Comparison of ENCODE assay signal across 17 mouse cellular contexts in the genomic region with DNA sequence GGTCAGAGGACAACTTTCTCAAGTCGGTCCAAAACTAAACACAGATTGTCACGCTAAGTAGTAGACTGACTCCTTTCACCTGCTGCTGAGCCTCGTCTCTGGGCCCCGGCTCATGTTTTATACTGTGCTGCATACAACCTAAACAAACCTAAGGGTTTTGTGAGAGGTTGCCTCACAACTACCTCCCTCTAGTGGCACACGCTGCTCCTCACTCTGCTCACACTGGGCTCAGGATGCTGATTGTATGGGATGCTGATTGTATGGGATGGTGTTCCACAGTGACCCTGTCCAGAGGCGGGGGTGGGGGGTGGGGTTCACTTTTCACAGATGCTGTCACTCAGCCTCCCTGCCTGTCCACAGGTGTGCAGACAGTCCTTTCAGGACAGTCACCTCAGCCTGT. TPM values are rescaled to one million over a fixed set of nuclear protein-coding genes. Genes with fewer than 3 reads are reported as not detected.
DNase-seq lines count a peak whose midpoint lies in the region; ATAC-seq and TF ChIP-seq lines count a peak whose summit lies in the region.
"Had no signal": no experiment of that assay in that cellular context is flagged by ENCODE, and none has a peak within 500 bp of the region (broad histone marks: within the 10 kb centered on the region; RNA-seq: fewer than 3 reads in every experiment).

No protein-coding gene starts in this region.

- no peak overlapping the region for H3K4me2 ChIP-seq in forebrain, postnatal 0 days (ENCODE audit: low read depth)
- H3K4me2 ChIP-seq in forebrain, embryonic 11.5 days (ENCODE audit: low read depth, low read length, severe bottlenecking) = no peak overlapping the region
- H3K4me2 ChIP-seq: embryonic facial prominence, embryonic 15.5 days; forebrain, embryonic 12.5 days; heart, embryonic 11.5 days; limb, embryonic 13.5 days had no signal

- intact Hi-C loops in left cerebral cortex, adult 2 months (cut with DNase I) = no loop called here

- H3K27ac ChIP-seq in forebrain, postnatal 0 days (ENCODE audit: low read depth, low read length) = no peak overlapping the region
- no peak overlapping the region for H3K27ac ChIP-seq in forebrain, embryonic 11.5 days (ENCODE audit: low read depth, low read length)
- no peak overlapping the region for H3K27ac ChIP-seq in left cerebral cortex, adult 2 months
- no peak overlapping the region for H3K27ac ChIP-seq in testis, adult 2 months (ENCODE audit: control insufficient read depth, insufficient read depth, low read depth, low read length)
- H3K27ac ChIP-seq: embryonic facial prominence, embryonic 15.5 days; forebrain, embryonic 12.5 days; limb, embryonic 13.5 days had no signal

- whole genome bisulfite sequencing in forebrain, postnatal 0 days = 65% methylated on average over 6 of the region's 6 CpGs
- WGBS in forebrain, embryonic 11.5 days = 71% methylated on average over 6 of the region's 6 CpGs

- TF ChIP-seq POLR2A in testis, adult 2 months (IDR thresholded peaks at IDR 0.05; ENCODE audit: control insufficient read depth, low read depth, low read length) = no peak

- no peak overlapping the region for H3K4me3 ChIP-seq in forebrain, postnatal 0 days (ENCODE audit: low read depth, low read length)
- H3K4me3 ChIP-seq in forebrain, embryonic 11.5 days (ENCODE audit: low read depth, low read length) = no peak overlapping the region
- H3K4me3 ChIP-seq in left cerebral cortex, adult 2 months = no peak overlapping the region
- H3K4me3 ChIP-seq in testis, adult 2 months (ENCODE audit: control insufficient read depth, low read depth, low read length) = no peak overlapping the region
- H3K4me3 ChIP-seq: embryonic facial prominence, embryonic 15.5 days; forebrain, embryonic 12.5 days; limb, embryonic 13.5 days had no signal

- no peak overlapping the region for H3K9ac ChIP-seq in forebrain, postnatal 0 days
- no peak overlapping the region for H3K9ac ChIP-seq in forebrain, embryonic 11.5 days (ENCODE audit: low read length)
- H3K9ac ChIP-seq: embryonic facial prominence, embryonic 15.5 days; forebrain, embryonic 12.5 days; limb, embryonic 13.5 days had no signal

- TF ChIP-seq CTCF in forebrain, postnatal 0 days (IDR thresholded peaks at IDR 0.05; ENCODE audit: low read depth) = peak; percentile 62
- peak; percentile 34 for TF ChIP-seq CTCF in left cerebral cortex, adult 2 months (IDR thresholded peaks at IDR 0.05)
- TF ChIP-seq CTCF in testis, adult 2 months (IDR thresholded peaks at IDR 0.05; ENCODE audit: control insufficient read depth, insufficient read depth, insufficient replicate concordance, low read depth, low read length) = 0 out of 2 replicates have a peak, but pooled peaks have one; percentile 8

- H3K9me3 ChIP-seq in forebrain, postnatal 0 days (ENCODE audit: low read length) = no peaks in the 10 kb centered on the region
- no peaks in the 10 kb centered on the region for H3K9me3 ChIP-seq in forebrain, embryonic 11.5 days (ENCODE audit: control insufficient read depth, low read length)
- H3K9me3 ChIP-seq: embryonic facial prominence, embryonic 15.5 days; forebrain, embryonic 12.5 days; limb, embryonic 13.5 days had no signal

- no peaks in the 10 kb centered on the region for H3K36me3 ChIP-seq in forebrain, postnatal 0 days (ENCODE audit: insufficient read depth)
- H3K36me3 ChIP-seq in forebrain, embryonic 11.5 days (ENCODE audit: control insufficient read depth, insufficient read depth, low read length) = no peaks in the 10 kb centered on the region
- peaks cover 3% of the 10 kb centered on the region for H3K36me3 ChIP-seq in testis, adult 2 months (ENCODE audit: control insufficient read depth, insufficient read depth, low read length)

- ATAC-seq in forebrain, postnatal 0 days = peak; percentile 37
- no peak for ATAC-seq in forebrain, embryonic 11.5 days (replicated peaks; ENCODE audit: low FRiP score)

- H3K27me3 ChIP-seq in forebrain, postnatal 0 days (ENCODE audit: insufficient read depth, low read length) = no peaks in the 10 kb centered on the region
- H3K27me3 ChIP-seq in forebrain, embryonic 11.5 days (ENCODE audit: control insufficient read depth, insufficient read depth, low read length) = no peaks in the 10 kb centered on the region
- no peaks in the 10 kb centered on the region for H3K27me3 ChIP-seq in testis, adult 2 months (ENCODE audit: control insufficient read depth, insufficient read depth, low read length)
- H3K27me3 ChIP-seq: embryonic facial prominence, embryonic 15.5 days; forebrain, embryonic 12.5 days; limb, embryonic 13.5 days had no signal

- peak; percentile 43 for DNase-seq in forebrain, postnatal 0 days
- DNase-seq in forebrain, embryonic 11.5 days (ENCODE audit: low spot score) = no peak
- DNase-seq in left cerebral cortex, adult 2 months (ENCODE audit: extremely low spot score in 1 of 2, low spot score in 2 of 2) = no peak
- DNase-seq in left cerebral cortex, adult 8-10 months (ENCODE audit: low spot score in 2 of 2) = no peak
- no peak for DNase-seq in testis, postnatal 14 days (ENCODE audit: low spot score)
- DNase-seq in adrenal gland, postnatal 36 days = no peak
- DNase-seq in layer of hippocampus, adult 18-20 months (ENCODE audit: low spot score in 2 of 2) = no peak
- DNase-seq: cerebellum, adult 8-10 months; heart, postnatal 4 days; lung, adult 18-20 months; right cerebral cortex, adult 18-20 months had no signal

- H3K4me1 ChIP-seq in forebrain, postnatal 0 days (ENCODE audit: insufficient read depth) = no peaks in the 10 kb centered on the region
- H3K4me1 ChIP-seq in forebrain, embryonic 11.5 days (replicated peaks; ENCODE audit: control insufficient read depth, insufficient read depth, low read length) = 0 out of 2 replicates have a peak, but pooled peaks cover 2% of the 10 kb centered on the region
- peaks cover 10% of the 10 kb centered on the region for H3K4me1 ChIP-seq in testis, adult 2 months (ENCODE audit: control insufficient read depth, insufficient read depth, low read length)

RNA-seq across cellular contexts. Expression of a gene that starts 8.6 kb away (rescaled TPM):
- total RNA-seq in forebrain, postnatal 0 days (2014; rRNA removed) = 3.8 and 4.2 TPM in 2 replicates
- 5.6 and 7.9 TPM in 2 replicates for polyA plus RNA-seq in forebrain, postnatal 0 days (2015; fragmentation: Nextera tagmentation; extraction: Ambion mirVana)
- 15.0 and 15.6 TPM in 2 replicates for polyA plus RNA-seq in forebrain, embryonic 11.5 days (2014; fragmentation: Nextera tagmentation; extraction: Ambion mirVana)
- total RNA-seq in left cerebral cortex, adult 2 months (2021) = 10 to 100 TPM in 1 of 2 experiments, 1 to 10 TPM in 1; 6.6 to 10.2 TPM
- total RNA-seq in left cerebral cortex, adult 8-10 months (2022) = 10 to 100 TPM in 2 of 4 experiments, 1 to 10 TPM in 2; 9.1 to 13.5 (median 10.6) TPM
- 45.2 and 45.4 TPM in 2 replicates for polyA plus RNA-seq in testis, adult 2 months (2012; rRNA removed)
- total RNA-seq in adrenal gland, postnatal 36 days (2021) = 10 to 100 TPM; 76.6 to 96.6 TPM
- 1 to 10 TPM; 6.3 to 7.6 TPM for total RNA-seq in layer of hippocampus, adult 18-20 months (2021)

RNA-seq across cellular contexts. Expression of a gene that starts 40.3 kb away (rescaled TPM):
- 27.0 and 34.5 TPM in 2 replicates for total RNA-seq in forebrain, postnatal 0 days (2014; rRNA removed)
- polyA plus RNA-seq in forebrain, postnatal 0 days (2015; fragmentation: Nextera tagmentation; extraction: Ambion mirVana) = 3.6 and 7.9 TPM in 2 replicates
- polyA plus RNA-seq in forebrain, embryonic 11.5 days (2014; fragmentation: Nextera tagmentation; extraction: Ambion mirVana) = 25.5 and 27.6 TPM in 2 replicates
- 10 to 100 TPM; 30.7 to 32.0 TPM for total RNA-seq in left cerebral cortex, adult 2 months (2021)
- 10 to 100 TPM; 26.7 to 36.9 (median 31.1) TPM for total RNA-seq in left cerebral cortex, adult 8-10 months (2022)
- 31.8 and 34.7 TPM in 2 replicates for polyA plus RNA-seq in testis, adult 2 months (2012; rRNA removed)
- 10 to 100 TPM; 29.0 to 54.7 TPM for total RNA-seq in adrenal gland, postnatal 36 days (2021)
- total RNA-seq in layer of hippocampus, adult 18-20 months (2021) = 10 to 100 TPM; 28.0 to 30.8 TPM

RNA-seq across cellular contexts. Expression of a gene that starts 40.6 kb away (rescaled TPM):
- 48.2 and 61.0 TPM in 2 replicates for total RNA-seq in forebrain, postnatal 0 days (2014; rRNA removed)
- polyA plus RNA-seq in forebrain, postnatal 0 days (2015; fragmentation: Nextera tagmentation; extraction: Ambion mirVana) = 19.9 and 26.3 TPM in 2 replicates
- polyA plus RNA-seq in forebrain, embryonic 11.5 days (2014; fragmentation: Nextera tagmentation; extraction: Ambion mirVana) = 14.6 and 15.5 TPM in 2 replicates
- 10 to 100 TPM; 81.4 to 84.4 TPM for total RNA-seq in left cerebral cortex, adult 2 months (2021)
- 10 to 100 TPM; 92.3 to 94.8 (median 93.8) TPM for total RNA-seq in left cerebral cortex, adult 8-10 months (2022)
- 9.8 and 12.7 TPM in 2 replicates for polyA plus RNA-seq in testis, adult 2 months (2012; rRNA removed)
- total RNA-seq in adrenal gland, postnatal 36 days (2021) = 10 to 100 TPM; 10.0 to 12.6 TPM
- 10 to 100 TPM; 79.0 to 82.0 TPM for total RNA-seq in layer of hippocampus, adult 18-20 months (2021)

RNA-seq across cellular contexts. Expression of a gene that starts 51.0 kb away (rescaled TPM):
- 43.6 and 45.7 TPM in 2 replicates for total RNA-seq in forebrain, postnatal 0 days (2014; rRNA removed)
- polyA plus RNA-seq in forebrain, postnatal 0 days (2015; fragmentation: Nextera tagmentation; extraction: Ambion mirVana) = 102 and 104 TPM in 2 replicates
- polyA plus RNA-seq in forebrain, embryonic 11.5 days (2014; fragmentation: Nextera tagmentation; extraction: Ambion mirVana) = 68.5 and 75.0 TPM in 2 replicates
- total RNA-seq in left cerebral cortex, adult 2 months (2021) = 10 to 100 TPM; 14.2 to 16.1 TPM
- 10 to 100 TPM; 15.8 to 18.8 (median 16.4) TPM for total RNA-seq in left cerebral cortex, adult 8-10 months (2022)
- polyA plus RNA-seq in testis, adult 2 months (2012; rRNA removed) = 332 and 347 TPM in 2 replicates
- 10 to 100 TPM; 23.1 to 27.1 TPM for total RNA-seq in adrenal gland, postnatal 36 days (2021)
- 10 to 100 TPM; 11.2 to 13.1 TPM for total RNA-seq in layer of hippocampus, adult 18-20 months (2021)

RNA-seq across cellular contexts. Expression of a gene that starts 51.3 kb away (rescaled TPM):
- 37.5 and 40.5 TPM in 2 replicates for total RNA-seq in forebrain, postnatal 0 days (2014; rRNA removed)
- polyA plus RNA-seq in forebrain, postnatal 0 days (2015; fragmentation: Nextera tagmentation; extraction: Ambion mirVana) = 6.8 and 8.7 TPM in 2 replicates
- polyA plus RNA-seq in forebrain, embryonic 11.5 days (2014; fragmentation: Nextera tagmentation; extraction: Ambion mirVana) = 3.8 and 5.0 TPM in 2 replicates
- total RNA-seq in left cerebral cortex, adult 2 months (2021) = under 1 TPM; 0.20 to 0.30 TPM
- total RNA-seq in left cerebral cortex, adult 8-10 months (2022) = under 1 TPM; 0.23 to 0.38 (median 0.30) TPM
- polyA plus RNA-seq in testis, adult 2 months (2012; rRNA removed) = 0.24 and 0.32 TPM in 2 replicates
- total RNA-seq in adrenal gland, postnatal 36 days (2021) = under 1 TPM; 0.10 to 0.20 TPM
- under 1 TPM; 0.15 to 0.27 TPM for total RNA-seq in layer of hippocampus, adult 18-20 months (2021)
- total RNA-seq: heart, postnatal 4 days; megakaryocyte, adult 5-6 weeks had no signal

Comparison
In these comparisons a context has a peak if more than half of its experiments do, and no peak if none do; other contexts are left out.
1. CTCF ChIP-seq: peak in every context shown above with its lines; median percentile 62 in forebrain, postnatal 0 days; 34 in left cerebral cortex, adult 2 months; 8 in testis, adult 2 months.
2. RNA of a gene that starts 8.6 kb away (total RNA-seq): 76.6 to 96.6 TPM in adrenal gland, postnatal 36 days; 9.1 to 13.5 TPM in left cerebral cortex, adult 8-10 months, 6.6 to 10.2 TPM in left cerebral cortex, adult 2 months, 6.3 to 7.6 TPM in layer of hippocampus, adult 18-20 months and 3.8 to 4.2 TPM in forebrain, postnatal 0 days; every median in the first group is over 4 times any median in the second.